Mouse (Mus musculus): ENCODE data around the gene Dbi. TPM values are rescaled to one million over a fixed set of nuclear protein-coding genes. Genes with fewer than 3 reads are reported as not detected.
"Not testable (repeated sequence)": the region's sequence is repeated elsewhere in the genome, so short reads cannot be mapped to it uniquely, and the experiment has no call there.

Gene Dbi
- polyA plus RNA-seq, 2 experiments, result 381 to 749 TPM

- no peak for TF ChIP-seq POLR2A (IDR thresholded peaks at IDR 0.05; ENCODE audit: borderline replicate concordance, extremely low read depth, insufficient read depth, insufficient read length)
- H3K4me3 ChIP-seq (replicated peaks; ENCODE audit: low read length), result no peak overlapping the region
Observed at GRCm38 (mm10) chr1:120101227-120101609, 19.7 kb downstream of the Dbi start.

GRCm38 (mm10) chr1:120100456-120101226 lies 20.2 kb downstream of the Dbi start:
- ATAC-seq (ENCODE audit: low FRiP score, low read depth) (no peak), DNase-seq (ENCODE audit: low spot score) (no peak)
- H3K27me3 ChIP-seq (ENCODE audit: control insufficient read depth, insufficient read depth, low read length), result no peaks in the 10 kb centered on the region
- no peak overlapping the region for H3K4me2 ChIP-seq (replicated peaks; ENCODE audit: low read depth, low read length, severe bottlenecking)
- 80% methylated on average over 8 of the region's 8 CpGs for WGBS
- H3K36me3 ChIP-seq (ENCODE audit: control insufficient read depth, insufficient read depth, low read length), result no peaks in the 10 kb centered on the region
- TF ChIP-seq POLR2A (IDR thresholded peaks at IDR 0.05; ENCODE audit: borderline replicate concordance, extremely low read depth, insufficient read depth, insufficient read length), result no peak
- H3K27ac ChIP-seq (replicated peaks; ENCODE audit: low read depth, low read length), result no peak overlapping the region
- no peaks in the 10 kb centered on the region for H3K9me3 ChIP-seq (ENCODE audit: control insufficient read depth, low read length)
- no peaks in the 10 kb centered on the region for H3K4me1 ChIP-seq (ENCODE audit: control insufficient read depth, insufficient read depth, low read length)
- no peak overlapping the region for H3K4me3 ChIP-seq (replicated peaks; ENCODE audit: low read length)
- H3K9ac ChIP-seq (ENCODE audit: low read depth, low read length, severe bottlenecking), result no peak overlapping the region

More at GRCm38 (mm10) chr1:120101227-120101609, 19.7 kb downstream of the Dbi start:
- Histone ChIP-seq H3K9ac (ENCODE audit: low read depth, low read length, severe bottlenecking) (no peak overlapping the region), H3K4me1 (ENCODE audit: control insufficient read depth, insufficient read depth, low read length) (no peaks in the 10 kb centered on the region), H3K9me3 (ENCODE audit: control insufficient read depth, low read length) (no peaks in the 10 kb centered on the region), H3K4me2 (replicated peaks; ENCODE audit: low read depth, low read length, severe bottlenecking) (no peak overlapping the region), H3K36me3 (ENCODE audit: control insufficient read depth, insufficient read depth, low read length) (no peaks in the 10 kb centered on the region), H3K27ac (replicated peaks; ENCODE audit: low read depth, low read length) (no peak overlapping the region), H3K27me3 (ENCODE audit: control insufficient read depth, insufficient read depth, low read length) (no peaks in the 10 kb centered on the region)
- ATAC-seq (ENCODE audit: low FRiP score, low read depth), result no peak
- no peak for DNase-seq (ENCODE audit: low spot score)
- WGBS, result 76% methylated on average over 3 of the region's 3 CpGs

GRCm38 (mm10) chr1:120099483-120099882 lies 21.4 kb downstream of the Dbi start:
- Histone ChIP-seq H3K27ac (replicated peaks; ENCODE audit: low read depth, low read length) (no peak overlapping the region), H3K4me1 (ENCODE audit: control insufficient read depth, insufficient read depth, low read length) (no peaks in the 10 kb centered on the region), H3K9ac (ENCODE audit: low read depth, low read length, severe bottlenecking) (no peak overlapping the region), H3K4me2 (replicated peaks; ENCODE audit: low read depth, low read length, severe bottlenecking) (no peak overlapping the region), H3K4me3 (replicated peaks; ENCODE audit: low read length) (no peak overlapping the region), H3K27me3 (ENCODE audit: control insufficient read depth, insufficient read depth, low read length) (no peaks in the 10 kb centered on the region), H3K9me3 (ENCODE audit: control insufficient read depth, low read length) (no peaks in the 10 kb centered on the region), H3K36me3 (ENCODE audit: control insufficient read depth, insufficient read depth, low read length) (no peaks in the 10 kb centered on the region)
- TF ChIP-seq POLR2A (IDR thresholded peaks at IDR 0.05; ENCODE audit: borderline replicate concordance, extremely low read depth, insufficient read depth, insufficient read length), result no peak
- DNase-seq (ENCODE audit: low spot score) (no peak), ATAC-seq (ENCODE audit: low FRiP score, low read depth) (no peak)
- 68% methylated on average over 6 of the region's 6 CpGs for whole genome bisulfite sequencing

GRCm38 (mm10) chr1:120098327-120098726 lies 22.6 kb downstream of the Dbi start:
- H3K27ac ChIP-seq (replicated peaks; ENCODE audit: low read depth, low read length), result no peak overlapping the region
- H3K27me3 ChIP-seq (ENCODE audit: control insufficient read depth, insufficient read depth, low read length), result no peaks in the 10 kb centered on the region
- no peaks in the 10 kb centered on the region for H3K36me3 ChIP-seq (ENCODE audit: control insufficient read depth, insufficient read depth, low read length)
- ATAC-seq (ENCODE audit: low FRiP score, low read depth), result no peak
- TF ChIP-seq POLR2A (IDR thresholded peaks at IDR 0.05; ENCODE audit: borderline replicate concordance, extremely low read depth, insufficient read depth, insufficient read length), result no peak
- H3K9me3 ChIP-seq (ENCODE audit: control insufficient read depth, low read length), result no peaks in the 10 kb centered on the region
- 15% methylated on average over 7 of the region's 7 CpGs for WGBS
- H3K9ac ChIP-seq (ENCODE audit: low read depth, low read length, severe bottlenecking), result no peak overlapping the region
- H3K4me1 ChIP-seq (ENCODE audit: control insufficient read depth, insufficient read depth, low read length), result no peaks in the 10 kb centered on the region
- H3K4me2 ChIP-seq (replicated peaks; ENCODE audit: low read depth, low read length, severe bottlenecking), result no peak overlapping the region
- DNase-seq (ENCODE audit: low spot score), result peak; percentile 77
- H3K4me3 ChIP-seq (replicated peaks; ENCODE audit: low read length), result no peak overlapping the region

- Histone ChIP-seq H3K27ac (replicated peaks; ENCODE audit: low read depth, low read length) (no peak overlapping the region), H3K9ac (ENCODE audit: low read depth, low read length, severe bottlenecking) (no peak overlapping the region), H3K4me2 (replicated peaks; ENCODE audit: low read depth, low read length, severe bottlenecking) (no peak overlapping the region), H3K4me3 (replicated peaks; ENCODE audit: low read length) (no peak overlapping the region), H3K9me3 (ENCODE audit: control insufficient read depth, low read length) (no peaks in the 10 kb centered on the region), H3K36me3 (ENCODE audit: control insufficient read depth, insufficient read depth, low read length) (no peaks in the 10 kb centered on the region), H3K4me1 (ENCODE audit: control insufficient read depth, insufficient read depth, low read length) (no peaks in the 10 kb centered on the region), H3K27me3 (ENCODE audit: control insufficient read depth, insufficient read depth, low read length) (no peaks in the 10 kb centered on the region)
- DNase-seq (ENCODE audit: low spot score), result no peak
- no peak for TF ChIP-seq POLR2A (IDR thresholded peaks at IDR 0.05; ENCODE audit: borderline replicate concordance, extremely low read depth, insufficient read depth, insufficient read length)
- no peak for ATAC-seq (ENCODE audit: low FRiP score, low read depth)
- WGBS, result 78% methylated on average over 3 of the region's 3 CpGs
Observed at GRCm38 (mm10) chr1:120094920-120095319, 26.0 kb downstream of the Dbi start.

GRCm38 (mm10) chr1:120093482-120094134 lies 27.3 kb downstream of the Dbi start:
- not testable (repeated sequence) for H3K27ac ChIP-seq (replicated peaks; ENCODE audit: low read depth, low read length); H3K4me1 ChIP-seq (ENCODE audit: control insufficient read depth, insufficient read depth, low read length); H3K36me3 ChIP-seq (ENCODE audit: control insufficient read depth, insufficient read depth, low read length); H3K4me2 ChIP-seq (replicated peaks; ENCODE audit: low read depth, low read length, severe bottlenecking); H3K9me3 ChIP-seq (ENCODE audit: control insufficient read depth, low read length); H3K9ac ChIP-seq (ENCODE audit: low read depth, low read length, severe bottlenecking); H3K4me3 ChIP-seq (replicated peaks; ENCODE audit: low read length); H3K27me3 ChIP-seq (ENCODE audit: control insufficient read depth, insufficient read depth, low read length); ATAC-seq (ENCODE audit: low FRiP score, low read depth)
- WGBS, result 52% methylated on average over 11 of the region's 14 CpGs
- DNase-seq (ENCODE audit: low spot score), result peak; percentile 87
